Mouse (Mus musculus) gastrocnemius, postnatal 10 days (tissue): ENCODE measurements around the gene Cacna1d. TPM values are rescaled to one million over a fixed set of nuclear protein-coding genes. Genes with fewer than 3 reads are reported as not detected.

Experiments used
- DNase-seq: peaks from one replicate; pipeline ENCODE4 v3.0.0; 2021; ENCODE audit warnings: mixed read lengths
- total RNA-seq, 2 experiments: library from RNA; stranded (reverse); gene quantifications; 2 replicates each; pipeline ENCODE4 v1.2.3; 2021

Cacna1d gene
- total RNA-seq, 2 experiments from 2014 or later = 1.2 to 1.4 TPM

DNA sequence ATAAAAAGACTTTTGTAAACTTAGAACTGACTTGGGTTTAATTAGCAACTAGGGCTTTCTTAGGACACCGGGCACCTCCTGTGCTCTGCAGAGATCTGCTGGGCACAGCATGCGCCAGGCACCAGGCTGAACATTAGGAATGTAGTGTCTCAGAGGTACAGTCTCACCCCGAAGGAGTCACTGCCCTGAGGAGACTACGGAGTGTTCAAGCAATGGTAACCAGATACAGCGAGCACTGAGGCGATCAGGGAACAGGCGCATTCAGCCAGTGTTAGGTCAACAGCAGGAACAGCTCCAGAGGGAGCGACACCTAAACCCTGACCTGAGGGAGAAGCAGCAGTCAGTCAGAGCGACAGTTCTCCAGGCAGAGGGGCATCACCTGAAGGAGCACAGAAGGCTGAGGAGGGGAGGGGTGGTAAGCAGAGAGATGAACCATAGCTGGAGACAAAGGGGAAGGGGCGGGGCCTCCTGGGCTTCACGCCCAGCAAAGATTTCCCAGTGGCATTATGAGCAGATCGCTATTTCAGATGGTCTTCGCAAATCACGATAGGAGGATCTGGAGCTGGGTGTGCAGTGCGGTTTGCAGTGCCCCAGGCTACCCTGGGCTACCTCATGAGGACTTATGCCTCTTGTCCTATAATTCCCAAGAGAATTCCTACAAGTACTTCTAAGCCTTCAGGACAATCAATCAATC lies 413.0 kb downstream of the Cacna1d start:
- DNase-seq = no peak

DNA sequence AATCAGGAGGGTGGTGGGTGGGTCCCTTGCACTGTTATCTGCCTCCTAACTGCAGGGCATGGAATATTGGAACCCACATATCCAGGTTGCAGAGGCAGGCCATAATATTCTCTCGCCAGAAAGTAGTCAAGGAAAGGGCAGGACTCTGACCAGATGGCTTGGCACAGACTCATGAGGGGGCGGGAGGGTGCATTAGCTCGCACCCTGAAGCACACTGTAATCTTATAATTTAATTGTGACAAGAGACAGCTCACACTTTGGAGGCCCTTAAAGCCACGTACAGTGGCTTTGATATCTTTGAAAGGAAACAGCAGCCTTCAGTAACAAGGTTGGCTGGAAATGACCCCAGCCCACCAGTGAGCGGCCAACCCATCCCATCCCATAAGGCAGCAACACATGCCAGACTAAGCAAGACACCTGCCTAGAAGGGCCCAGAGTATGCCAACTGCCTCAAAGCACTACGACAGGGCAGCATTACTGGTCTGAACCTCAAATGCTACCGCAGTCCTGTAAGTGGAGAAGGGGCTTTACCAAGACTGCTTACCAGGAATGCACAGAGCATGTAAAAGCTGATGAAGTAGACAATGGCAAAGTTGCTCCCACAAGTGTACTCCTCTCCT lies 415.9 kb downstream of the Cacna1d start:
- DNase-seq = no peak

DNA sequence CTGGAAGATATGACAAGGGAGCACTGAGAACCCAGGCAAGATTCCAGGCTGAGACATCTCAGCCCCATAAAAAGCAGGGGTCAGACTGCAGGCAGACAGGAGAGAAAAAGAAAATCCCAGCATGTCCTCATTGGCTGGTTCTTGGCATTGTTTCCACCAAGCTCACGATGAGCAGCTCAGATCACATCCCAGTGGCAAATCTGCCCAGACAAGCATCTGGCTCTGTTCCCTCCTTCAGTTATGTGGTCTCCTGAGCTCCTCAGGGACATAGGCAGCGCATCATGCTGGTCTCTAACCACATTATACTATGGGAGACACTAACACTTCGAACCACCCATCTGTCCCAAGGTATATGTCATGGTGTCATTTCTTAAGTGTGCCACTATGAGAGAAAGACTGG lies 422.7 kb downstream of the Cacna1d start:
- DNase-seq = no peak

DNA sequence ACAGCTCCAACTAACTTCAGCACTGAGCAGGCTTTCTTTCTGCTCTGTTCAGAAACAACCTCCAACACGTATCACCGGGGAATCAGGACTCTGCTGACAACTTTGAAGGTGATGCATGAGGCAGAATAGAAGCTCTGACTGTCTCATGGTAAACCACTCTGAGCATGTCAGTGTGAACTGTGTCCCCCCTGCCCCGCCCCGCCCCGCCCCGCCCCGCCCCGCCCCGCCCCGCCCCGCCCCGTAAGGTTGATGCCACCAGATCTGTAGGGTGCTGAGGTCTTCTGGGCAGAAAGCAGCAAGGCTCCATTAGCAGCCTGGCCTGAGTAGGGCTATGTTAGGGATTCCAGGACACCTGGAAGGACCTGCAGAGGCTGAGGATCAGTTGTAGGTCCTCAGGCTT lies 424.5 kb downstream of the Cacna1d start:
- DNase-seq = no peak

DNA sequence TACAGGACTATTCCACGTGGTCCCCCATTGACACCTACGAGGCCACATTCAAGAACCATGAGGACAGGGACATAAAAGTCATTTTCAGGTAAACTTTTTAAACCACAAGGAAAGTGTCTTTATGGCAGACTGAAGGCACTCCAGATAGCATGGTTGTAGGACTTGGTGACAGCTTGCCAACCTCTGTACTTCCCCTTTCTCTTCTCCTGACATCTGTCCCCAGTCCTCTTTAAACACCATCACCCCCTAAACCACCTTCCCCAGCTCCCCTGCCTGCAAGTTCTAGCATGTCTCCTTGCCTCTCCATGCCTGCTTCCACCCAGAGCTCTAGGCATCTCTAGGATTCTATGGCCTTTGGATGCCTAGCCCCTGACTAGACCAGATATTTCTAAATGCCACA lies 426.4 kb downstream of the Cacna1d start:
- DNase-seq = no peak

DNA sequence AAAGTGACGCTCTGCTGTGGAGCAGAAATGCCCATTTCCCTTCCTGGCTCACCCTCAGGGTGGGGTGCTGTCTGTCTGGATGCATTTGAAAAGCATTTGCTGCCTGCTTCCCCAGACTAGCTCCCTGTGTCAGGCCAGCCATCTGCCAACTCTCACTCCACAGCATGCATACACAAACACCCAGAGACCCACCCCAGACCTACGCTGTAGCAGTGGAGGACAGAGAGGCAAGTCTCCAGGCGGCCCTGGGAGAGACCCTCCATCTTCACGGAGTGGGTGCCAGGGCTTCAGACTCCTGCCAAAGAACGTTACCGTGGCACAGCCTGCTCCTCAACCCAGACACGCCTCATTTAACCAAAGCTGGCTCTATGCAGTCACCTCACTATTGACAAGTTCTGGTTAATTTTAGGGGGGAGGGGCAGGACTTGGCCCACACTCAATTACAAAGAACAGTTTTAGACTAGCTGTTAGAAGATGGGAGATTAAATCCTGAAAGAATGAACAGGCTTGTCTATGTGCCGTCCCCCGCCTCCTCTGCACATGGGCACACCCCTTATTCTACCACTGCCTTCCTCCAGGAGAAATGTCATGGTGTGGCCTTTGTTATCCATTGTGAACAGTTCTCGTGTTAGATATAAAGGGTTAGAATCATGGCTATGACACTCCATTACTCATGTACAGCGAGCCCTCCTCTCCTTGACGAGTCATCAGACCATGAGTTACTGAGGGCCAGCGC lies 435.1 kb downstream of the Cacna1d start:
- DNase-seq = no peak

DNA sequence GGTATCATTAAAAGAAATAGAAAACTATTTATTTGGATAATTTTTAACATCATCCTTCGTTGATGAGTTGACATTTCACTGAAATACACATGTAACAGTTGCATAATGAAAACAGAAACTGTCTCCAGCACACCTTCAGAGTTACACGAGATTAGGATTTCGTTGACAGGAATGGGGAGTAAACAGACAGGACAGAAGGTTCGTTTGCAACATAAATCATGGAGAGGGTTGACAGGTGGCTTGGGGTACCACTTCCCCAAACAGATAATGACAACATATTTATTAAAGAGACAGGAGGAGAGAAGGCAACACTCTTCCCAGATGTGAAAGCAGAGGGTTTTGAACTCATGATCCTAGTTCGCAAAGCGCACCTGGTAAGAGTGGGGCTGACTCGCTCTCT lies 436.3 kb downstream of the Cacna1d start:
- DNase-seq = no peak

DNA sequence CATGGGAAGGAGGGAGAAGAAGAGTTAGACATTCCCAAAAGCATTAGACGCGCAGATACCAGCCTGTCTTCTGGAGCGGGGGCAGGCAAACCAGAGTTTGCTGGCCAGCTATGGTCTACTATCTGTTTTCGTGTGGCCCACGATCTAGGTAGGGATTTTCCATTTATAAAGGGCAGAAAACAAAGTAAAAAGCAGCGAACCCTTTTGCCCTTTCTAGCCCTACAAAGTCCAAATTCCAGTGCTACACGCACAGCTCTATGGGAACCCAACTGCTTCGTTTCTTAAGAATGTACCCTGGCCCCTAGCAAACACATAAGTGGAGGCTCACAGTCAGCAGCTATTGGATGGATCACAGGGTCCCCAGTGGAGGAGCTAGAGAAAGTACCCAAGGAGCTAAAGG lies 441.0 kb downstream of the Cacna1d start:
- DNase-seq = no peak

DNA sequence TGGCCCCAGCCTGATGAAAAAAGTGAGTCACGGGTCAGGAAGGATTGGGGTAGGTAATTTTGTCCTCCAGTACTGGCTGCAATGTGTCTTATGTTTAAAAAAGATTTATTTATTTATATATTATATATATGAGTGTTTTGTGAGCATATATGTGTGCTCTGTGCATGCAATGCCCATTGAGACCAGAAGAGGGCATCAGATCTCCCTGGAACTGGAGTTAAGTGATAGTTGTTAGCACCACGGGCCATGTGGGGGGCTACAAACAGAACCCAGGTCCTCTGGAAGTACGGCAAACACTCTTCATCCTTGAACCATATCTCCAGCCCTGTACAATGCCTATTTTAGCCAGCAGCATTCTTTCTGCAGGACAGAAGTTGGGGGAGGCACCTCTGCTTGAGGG lies 443.2 kb downstream of the Cacna1d start:
- DNase-seq = no peak

DNA sequence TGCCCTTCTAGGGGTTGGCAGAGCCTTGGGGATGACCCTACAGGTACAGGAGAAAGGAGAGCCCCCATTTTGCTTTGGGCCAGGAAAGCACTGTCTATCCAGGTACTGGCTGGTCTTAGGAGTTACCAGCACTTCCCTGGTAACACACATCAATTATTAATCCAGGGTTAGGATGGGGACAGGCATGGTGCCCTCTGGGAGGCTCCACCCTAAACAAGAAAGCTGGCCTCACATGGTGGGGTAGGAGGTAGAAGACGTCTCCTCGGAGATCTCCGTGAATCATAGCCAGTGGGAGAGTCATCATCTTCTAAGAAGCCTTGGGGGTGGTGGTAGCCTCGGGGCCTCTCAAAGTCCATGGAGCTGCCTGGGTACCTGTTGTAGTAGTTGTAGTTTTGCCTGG lies 444.3 kb downstream of the Cacna1d start:
- DNase-seq = no peak

DNA sequence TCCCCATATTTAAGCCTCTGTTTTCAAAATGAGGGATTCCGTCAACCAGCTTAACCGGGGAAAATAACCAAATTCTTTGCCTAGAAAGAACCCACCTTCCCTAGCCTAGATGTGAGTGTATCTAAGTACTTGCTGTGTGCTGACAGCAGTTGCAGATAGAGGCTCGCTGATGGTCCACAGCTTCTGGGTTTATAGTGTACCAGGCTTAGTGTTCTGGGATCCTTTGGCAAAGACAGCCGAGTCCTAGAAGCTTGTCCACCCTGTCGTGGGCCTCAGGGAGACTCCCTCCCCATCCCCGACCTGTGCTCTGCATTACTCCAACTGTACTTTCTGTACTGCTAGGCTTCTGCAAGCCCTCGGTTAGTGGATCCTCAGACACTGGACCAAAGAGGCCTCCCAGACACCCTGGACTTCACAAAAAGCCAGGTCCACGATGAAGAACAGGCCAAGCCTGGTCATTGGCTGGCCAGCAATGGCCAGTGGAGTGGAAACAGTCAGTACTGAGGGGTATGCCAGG lies 445.5 kb downstream of the Cacna1d start:
- DNase-seq = no peak

DNA sequence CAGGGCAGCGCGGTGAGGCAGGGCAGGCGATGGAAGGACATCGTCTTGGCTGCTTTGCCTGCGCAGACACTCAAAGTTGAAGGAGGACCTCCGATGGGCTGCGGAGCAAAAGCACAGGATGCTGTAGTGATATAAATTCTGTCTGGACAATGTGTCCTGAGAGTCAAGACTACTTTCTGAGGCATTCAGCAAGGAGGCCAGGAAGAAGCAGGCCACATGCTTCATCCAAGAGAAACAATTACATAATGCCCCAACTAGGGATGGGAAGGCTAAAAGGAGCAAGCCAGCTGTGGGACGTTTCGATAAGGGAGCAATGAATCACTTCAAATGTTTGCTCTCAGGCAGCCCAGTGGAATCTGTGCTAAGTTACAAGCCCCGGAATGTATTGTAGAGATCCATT lies 446.0 kb downstream of the Cacna1d start:
- no peak for DNase-seq

DNA sequence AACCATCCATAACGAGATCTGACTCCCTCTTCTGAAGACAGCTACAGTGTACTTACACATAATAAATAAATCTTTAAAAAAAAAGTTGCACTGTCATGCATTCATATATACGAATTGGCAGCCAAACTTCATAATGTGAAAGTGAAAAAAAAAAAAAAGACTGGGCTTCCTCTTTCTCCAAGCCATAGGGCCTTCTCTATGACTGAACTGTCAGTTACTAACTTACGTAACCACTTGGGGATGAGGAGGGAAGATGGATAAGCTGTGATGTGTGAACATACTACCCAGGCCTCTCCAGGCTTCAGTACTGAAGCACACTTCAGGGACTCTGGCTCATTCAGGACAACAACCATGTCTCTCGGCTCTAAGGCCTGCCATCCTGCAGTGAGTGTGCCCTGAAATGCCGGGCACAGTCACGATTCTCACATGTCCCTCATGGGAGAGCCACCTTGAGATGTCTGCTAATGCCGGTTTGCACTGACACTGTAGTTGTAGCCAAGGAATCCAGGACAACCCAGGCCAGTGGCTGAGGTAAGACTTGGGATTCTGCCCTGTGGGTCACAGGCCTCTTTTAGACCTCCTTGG lies 447.8 kb downstream of the Cacna1d start:
- DNase-seq = no peak

DNA sequence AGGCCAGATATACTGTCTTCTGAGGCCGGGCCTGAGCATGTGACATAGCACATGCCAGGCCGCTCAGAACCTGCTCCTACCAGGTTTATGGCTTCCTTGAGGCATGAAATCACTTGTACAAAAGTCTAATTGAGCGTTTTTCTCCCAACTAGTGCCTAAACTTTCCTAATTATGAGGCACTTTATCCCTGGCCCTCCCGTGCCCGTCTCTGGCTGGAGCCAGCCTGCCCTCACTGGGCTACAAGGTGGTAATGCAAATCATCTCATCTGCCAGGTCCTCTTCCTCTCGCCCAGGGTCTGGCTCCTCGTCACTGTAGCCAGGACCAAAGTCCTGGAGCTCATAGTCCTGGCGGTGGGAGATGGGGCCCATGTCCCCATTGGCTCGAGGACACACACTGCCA lies 449.4 kb downstream of the Cacna1d start:
- DNase-seq = no peak

DNA sequence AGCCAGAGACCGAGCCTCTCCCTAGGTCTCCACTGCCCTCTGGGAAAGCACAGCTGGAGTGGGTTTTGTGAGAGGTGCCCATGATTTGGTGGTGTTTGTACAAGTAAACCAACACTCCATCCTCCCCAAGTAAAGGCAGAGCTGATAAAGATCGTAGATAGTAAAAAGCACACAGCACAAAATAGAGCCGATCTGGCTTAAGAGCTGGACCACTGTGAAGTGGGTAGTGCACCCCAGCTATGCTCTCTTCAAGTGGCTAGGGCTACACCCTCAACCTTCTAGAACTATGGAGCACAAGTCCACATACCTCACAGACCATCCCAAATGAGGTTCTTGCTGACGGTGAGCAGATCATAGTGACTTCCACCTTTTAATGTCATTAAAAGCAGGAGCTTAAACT lies 451.8 kb downstream of the Cacna1d start:
- no peak for DNase-seq

DNA sequence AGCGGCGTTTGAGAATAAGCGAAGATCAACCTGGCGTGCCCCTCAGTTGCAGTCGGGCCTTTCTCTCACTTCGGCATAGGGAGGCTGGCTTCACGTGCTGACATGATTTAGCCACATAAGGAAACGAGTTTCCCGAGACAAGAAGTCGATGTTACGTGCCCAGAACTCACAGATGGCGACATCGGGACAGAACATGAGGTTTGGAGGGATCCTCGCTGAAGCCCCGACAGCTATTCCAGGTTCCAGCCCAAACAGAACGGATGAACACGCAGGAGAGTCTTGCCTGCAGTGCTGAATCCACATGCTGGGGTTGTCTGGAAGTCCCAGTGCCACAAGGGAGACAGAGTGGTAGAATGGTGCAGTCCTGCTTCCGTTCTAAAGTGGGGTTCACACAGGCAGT lies 452.8 kb downstream of the Cacna1d start:
- DNase-seq = no peak

DNA sequence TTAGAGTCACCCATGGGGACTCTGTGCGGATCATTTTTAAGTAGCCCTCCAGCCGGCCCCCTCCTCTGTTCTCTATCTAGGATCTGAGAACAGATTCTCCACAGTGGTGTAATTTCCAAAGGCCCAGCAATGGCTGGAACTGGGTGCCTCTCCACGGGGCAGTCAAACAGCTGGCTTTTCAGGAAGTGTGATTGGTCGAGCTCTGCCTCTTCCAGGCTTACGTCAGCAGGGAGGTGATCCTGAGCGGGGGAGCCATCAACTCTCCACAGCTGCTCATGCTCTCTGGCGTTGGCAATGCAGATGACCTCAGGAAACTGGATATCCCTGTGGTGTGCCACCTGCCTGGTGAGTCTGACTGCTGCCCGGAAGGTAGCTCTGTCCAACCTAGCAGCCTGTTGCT lies 457.9 kb downstream of the Cacna1d start:
- no peak for DNase-seq

DNA sequence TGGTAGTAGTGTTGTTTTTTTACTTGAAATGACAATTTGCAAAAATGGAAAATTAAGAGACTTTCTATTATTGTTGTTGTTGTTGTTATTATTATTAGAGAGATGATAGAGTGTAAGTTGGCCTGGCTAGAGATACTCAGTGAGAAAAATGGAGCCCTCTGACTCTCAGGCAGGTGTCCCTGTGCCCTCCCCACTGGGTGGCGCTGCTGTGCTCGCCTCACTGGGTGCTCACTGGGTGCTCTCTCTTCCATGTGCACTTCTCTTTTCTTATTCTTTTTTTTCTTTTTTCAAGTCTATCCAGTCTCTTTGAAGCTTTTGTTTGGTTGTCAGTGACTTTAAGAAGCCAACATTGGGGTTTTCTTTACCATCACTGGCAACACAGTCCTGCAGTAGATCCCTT lies 463.9 kb downstream of the Cacna1d start:
- DNase-seq = no peak

DNA sequence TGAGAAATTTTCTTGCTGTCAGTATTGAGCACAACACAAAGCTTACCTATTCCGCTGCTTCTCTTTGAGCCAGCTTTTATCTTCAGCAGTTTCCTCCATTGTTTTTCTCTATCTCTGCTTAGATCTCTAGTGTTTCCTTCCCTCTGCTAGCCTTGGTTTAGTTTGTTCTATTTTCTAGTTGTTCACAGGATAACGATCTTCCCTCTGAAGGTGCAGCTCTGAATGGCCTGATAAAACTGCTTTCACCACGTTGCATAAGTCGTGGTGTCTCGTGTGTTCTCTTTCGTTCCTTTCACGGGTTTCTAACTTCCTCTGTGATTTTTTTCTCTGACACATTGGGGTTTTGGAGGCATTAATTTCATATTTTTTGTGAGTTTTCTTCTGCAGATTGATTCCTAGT lies 466.9 kb downstream of the Cacna1d start:
- no peak for DNase-seq

DNA sequence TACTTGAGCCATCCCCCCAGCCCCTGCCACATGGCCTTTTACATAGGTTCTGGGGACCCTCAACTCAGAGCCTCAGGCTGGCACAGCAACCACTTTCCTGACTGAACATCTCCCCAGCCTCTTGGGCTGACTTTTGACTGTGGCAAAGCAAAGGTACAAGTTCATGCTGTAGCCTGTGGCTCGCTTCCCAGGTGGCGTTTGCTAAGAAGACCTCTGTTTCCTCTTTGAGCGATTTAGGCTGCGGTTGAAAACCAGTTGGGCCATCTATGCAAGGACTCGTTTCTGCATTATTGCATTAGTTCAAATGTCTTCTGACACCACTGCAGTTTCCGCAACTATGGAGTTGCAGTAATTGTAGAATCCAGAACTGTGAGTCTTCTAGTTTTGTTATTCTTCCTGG lies 468.8 kb downstream of the Cacna1d start:
- no peak for DNase-seq

DNA sequence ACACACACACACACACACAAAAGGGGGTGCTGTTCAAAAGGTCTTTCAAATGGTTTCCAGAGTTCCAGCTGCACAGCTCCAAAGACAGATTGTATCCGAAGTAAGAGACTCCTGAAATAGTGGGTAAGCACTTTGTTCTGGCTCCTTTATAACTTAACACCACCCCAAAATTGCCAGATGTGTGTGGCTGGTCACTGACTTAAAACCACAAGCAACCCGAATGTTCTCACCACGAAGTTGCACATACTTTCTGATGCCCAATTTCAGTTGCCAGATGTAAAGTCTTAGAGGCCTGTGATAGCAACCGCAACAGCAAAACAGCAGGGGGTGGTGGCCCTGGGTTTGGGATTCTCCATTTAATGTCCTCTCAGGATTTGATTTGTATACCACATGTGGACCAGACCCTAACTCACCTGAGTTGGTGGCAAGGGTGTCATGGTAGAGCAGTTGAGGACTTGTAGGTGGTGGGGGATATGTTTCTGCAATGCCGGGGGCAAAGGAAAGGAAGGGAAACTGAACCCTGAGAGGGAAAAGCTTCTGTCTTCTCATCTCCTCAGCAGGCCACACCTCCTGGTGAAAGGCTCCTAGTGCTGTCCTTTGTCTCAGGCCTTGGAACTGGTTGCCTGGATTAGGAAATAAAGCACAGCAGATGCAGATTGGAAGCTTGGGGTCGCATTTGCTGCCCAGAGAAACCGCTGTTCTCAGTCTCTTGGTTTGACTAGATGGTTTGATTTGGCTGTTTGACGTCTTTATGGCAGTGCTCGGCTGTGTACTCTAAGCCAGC lies 471.3 kb downstream of the Cacna1d start:
- DNase-seq = no peak

DNA sequence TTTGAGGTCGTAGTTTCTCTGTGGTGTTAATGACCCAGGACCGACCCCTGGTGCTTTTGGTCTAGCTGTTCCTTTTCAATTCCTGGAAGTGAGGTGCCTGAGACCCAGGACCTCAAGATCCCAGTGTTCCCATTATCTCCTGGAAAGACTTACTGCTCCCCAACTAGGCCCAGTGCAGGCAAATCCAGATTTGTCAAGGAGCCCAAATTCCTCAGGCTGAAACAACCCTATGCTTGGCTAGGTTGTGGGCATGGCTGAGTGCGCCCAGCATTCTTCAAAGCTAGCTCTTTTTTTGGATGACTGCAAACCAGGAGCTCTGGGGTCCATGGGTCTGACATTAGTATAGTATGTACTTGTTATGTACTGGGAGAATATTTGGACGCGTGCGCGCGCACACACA lies 471.9 kb downstream of the Cacna1d start:
- no peak for DNase-seq
